Mouse (Mus musculus) neutrophil, adult 83 days (primary cell): ENCODE data around the gene Olfr1467. TPM values are rescaled to one million over a fixed set of nuclear protein-coding genes. Genes with fewer than 3 reads are reported as not detected.

Experiments used
- total RNA-seq, 2 experiments: library from RNA; stranded (reverse); gene quantifications; one replicate each; pipeline ENCODE4 v1.2.4; 2023

Gene Olfr1467
- not detected for total RNA-seq

GRCm38 (mm10) chr19:13361936-13362335, at the start of gene Olfr1467:
TSS of gene Olfr1467 (plus strand) at chr19:13362236.

GRCm38 (mm10) chr19:13315441-13315840, 46.6 kb upstream of the Olfr1467 start, which contains the start of gene Olfr1465:
TSS of gene Olfr1465 (minus strand) at chr19:13315541.

GRCm38 (mm10) chr19:13338562-13338961, 23.5 kb upstream of the Olfr1467 start, which contains the start of gene Olfr1466:
TSS of gene Olfr1466 (plus strand) at chr19:13338862.

GRCm38 (mm10) chr19:13407549-13407948, 45.5 kb downstream of the Olfr1467 start, which contains the start of gene Olfr1469:
TSS of gene Olfr1469 (plus strand) at chr19:13407849.

Other genes starting within 250 kb of the Olfr1467 start
- under 1 TPM; 0.11 to 0.13 TPM for gene Olfr1459, start 212.7 kb upstream of the Olfr1467 start, total RNA-seq
- gene Olfr1461, start 199.2 kb upstream of the Olfr1467 start, total RNA-seq: not detected
- not detected for gene Olfr1462, start 176.5 kb upstream of the Olfr1467 start, total RNA-seq
- gene Olfr1463, start 130.9 kb upstream of the Olfr1467 start, total RNA-seq: not detected
- gene Olfr1465, start 46.7 kb upstream of the Olfr1467 start, total RNA-seq: not detected
- not detected for gene Olfr1466, start 23.4 kb upstream of the Olfr1467 start, total RNA-seq
- gene Olfr1469, start 45.6 kb downstream of the Olfr1467 start, total RNA-seq: not detected
- not detected for gene Olfr1471, start 81.2 kb downstream of the Olfr1467 start, total RNA-seq
- gene Olfr1472, start 93.8 kb downstream of the Olfr1467 start, total RNA-seq: not detected
- not detected for gene Olfr1474, start 107.3 kb downstream of the Olfr1467 start, total RNA-seq
- gene Olfr1475, start 118.0 kb downstream of the Olfr1467 start, total RNA-seq: not detected
- not detected for gene Olfr1477, start 138.3 kb downstream of the Olfr1467 start, total RNA-seq
- gene Olfr1480, start 165.7 kb downstream of the Olfr1467 start, total RNA-seq: not detected
- gene Olfr1484, start 221.3 kb downstream of the Olfr1467 start, total RNA-seq: not detected